Mouse (Mus musculus): ENCODE data around the gene Vmn2r8. TPM values are rescaled to one million over a fixed set of nuclear protein-coding genes. Genes with fewer than 3 reads are reported as not detected.
"Not testable (repeated sequence)": the region's sequence is repeated elsewhere in the genome, so short reads cannot be mapped to it uniquely, and the experiment has no call there.

The Vmn2r8 gene
- polyA plus RNA-seq (2015; fragmentation: Nextera tagmentation; extraction: Ambion mirVana): not detected in 2 replicates

DNA sequence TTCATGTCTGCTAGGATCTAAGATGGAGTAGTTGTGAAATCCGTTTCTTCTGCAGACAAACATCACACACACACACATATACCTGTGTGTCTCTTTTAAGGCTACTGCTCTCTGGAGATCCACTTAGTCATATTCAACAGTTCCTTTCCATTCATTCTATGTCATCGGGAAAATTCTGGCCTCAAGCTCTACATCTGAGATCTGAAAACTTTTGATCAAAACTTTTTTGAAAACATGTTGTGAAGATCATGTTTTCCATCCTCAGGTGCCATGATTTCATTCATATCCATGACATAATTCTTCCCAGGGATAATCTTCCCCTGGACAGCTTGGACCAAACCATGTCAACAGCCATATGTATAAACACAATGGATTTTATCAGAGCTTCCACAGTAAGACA is at the start of gene Vmn2r8:
Gene Vmn2r8 (minus strand): TSS at position 101 of the 400 bp plus-strand sequence.
- H3K9me3 ChIP-seq (replicated peaks; ENCODE audit: control insufficient read depth, low read length, poor library complexity, severe bottlenecking); H3K27me3 ChIP-seq (ENCODE audit: control insufficient read depth, insufficient read depth, low read depth, low read length); H3K4me2 ChIP-seq (ENCODE audit: low read length); H3K9ac ChIP-seq (ENCODE audit: low read depth, low read length); H3K27ac ChIP-seq (ENCODE audit: low read length); ATAC-seq; H3K4me3 ChIP-seq (ENCODE audit: low read depth, low read length); H3K36me3 ChIP-seq (ENCODE audit: control insufficient read depth, insufficient read depth, low read length); H3K4me1 ChIP-seq (ENCODE audit: control insufficient read depth, insufficient read depth, low read length): not testable (repeated sequence)
- 73% methylated on average over 2 of the region's 2 CpGs for WGBS

DNA sequence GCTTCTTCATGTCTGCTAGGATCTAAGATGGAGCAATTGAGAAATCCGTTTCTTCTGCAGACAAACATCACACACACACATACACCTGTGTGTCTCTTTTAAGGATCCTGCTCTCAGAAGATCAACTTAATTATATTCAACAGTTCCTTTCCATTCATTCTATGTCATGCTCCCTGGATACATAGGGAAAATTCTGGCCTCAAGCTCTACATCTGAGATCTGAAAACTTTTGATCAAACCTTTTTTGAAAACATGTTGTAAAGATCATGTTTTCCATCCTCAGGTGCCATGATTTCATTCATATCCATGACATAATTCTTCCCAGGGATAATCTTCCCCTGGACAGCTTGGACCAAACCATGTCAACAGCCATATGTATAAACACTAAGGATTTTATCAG is 43.9 kb upstream of the Vmn2r8 start, which contains the start of gene Vmn2r9:
Gene Vmn2r9 (minus strand): TSS at position 101 of the 400 bp plus-strand sequence.
- H3K4me3 ChIP-seq (ENCODE audit: low read depth, low read length); H3K4me2 ChIP-seq (ENCODE audit: low read length); H3K27me3 ChIP-seq (ENCODE audit: control insufficient read depth, insufficient read depth, low read depth, low read length); H3K4me1 ChIP-seq (ENCODE audit: control insufficient read depth, insufficient read depth, low read length); H3K36me3 ChIP-seq (ENCODE audit: control insufficient read depth, insufficient read depth, low read length); H3K9me3 ChIP-seq (replicated peaks; ENCODE audit: control insufficient read depth, low read length, poor library complexity, severe bottlenecking); ATAC-seq; H3K9ac ChIP-seq (ENCODE audit: low read depth, low read length); H3K27ac ChIP-seq (ENCODE audit: low read length): not testable (repeated sequence)
- 57% methylated on average over 1 of the region's 1 CpGs for WGBS

DNA sequence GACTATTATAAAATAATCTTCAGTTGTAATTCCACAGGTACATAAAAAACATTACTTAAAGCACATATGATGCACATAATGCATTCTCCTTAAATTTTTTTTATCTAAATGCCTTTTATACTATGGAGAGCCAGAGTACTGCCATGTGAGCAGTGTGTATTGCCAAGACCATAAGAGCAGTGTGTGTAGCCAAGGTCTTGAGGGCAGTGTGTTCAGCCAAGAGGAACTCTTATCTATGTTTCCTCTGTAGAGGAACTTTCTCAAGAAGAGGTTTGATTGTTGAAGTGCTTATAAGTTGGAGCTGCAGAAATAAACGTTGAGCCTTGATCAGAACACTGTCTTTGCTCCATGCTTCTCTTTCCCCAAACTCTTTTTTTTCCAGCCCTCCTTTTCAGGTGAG is 40.8 kb upstream of the Vmn2r8 start:
- H3K4me2 ChIP-seq (ENCODE audit: low read length): no peak overlapping the region
- no peak overlapping the region for H3K4me3 ChIP-seq (ENCODE audit: low read depth, low read length)
- H3K9ac ChIP-seq (ENCODE audit: low read depth, low read length): no peak overlapping the region
- 48% methylated on average over 1 of the region's 1 CpGs for WGBS
- ATAC-seq: no peak
- H3K4me1 ChIP-seq (ENCODE audit: control insufficient read depth, insufficient read depth, low read length): no peaks in the 10 kb centered on the region
- no peaks in the 10 kb centered on the region for H3K36me3 ChIP-seq (ENCODE audit: control insufficient read depth, insufficient read depth, low read length)
- H3K27me3 ChIP-seq (ENCODE audit: control insufficient read depth, insufficient read depth, low read depth, low read length): no peaks in the 10 kb centered on the region
- no peak overlapping the region for H3K27ac ChIP-seq (ENCODE audit: low read length)
- H3K9me3 ChIP-seq (replicated peaks; ENCODE audit: control insufficient read depth, low read length, poor library complexity, severe bottlenecking): no peaks in the 10 kb centered on the region

DNA sequence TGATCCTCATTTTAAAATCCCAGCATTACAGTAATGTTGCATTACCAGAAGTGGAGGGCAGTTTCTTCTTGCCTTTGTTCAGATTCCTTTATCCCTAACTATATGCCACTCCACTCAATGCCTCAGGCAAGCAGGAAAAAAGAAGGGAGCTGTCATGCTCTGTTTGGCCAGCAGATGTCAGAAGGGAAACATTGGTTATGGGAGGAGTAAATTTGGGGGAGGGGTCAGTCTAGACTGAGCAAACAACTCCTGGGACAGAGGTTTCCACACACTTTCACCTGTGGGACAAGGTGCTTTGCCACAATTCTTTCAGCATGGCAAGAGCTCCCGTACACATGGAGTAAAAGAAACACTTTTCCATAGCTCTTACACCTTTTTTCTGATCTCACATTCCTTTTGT is 27.5 kb upstream of the Vmn2r8 start:
- no peak overlapping the region for H3K4me2 ChIP-seq (ENCODE audit: low read length)
- no peaks in the 10 kb centered on the region for H3K4me1 ChIP-seq (ENCODE audit: control insufficient read depth, insufficient read depth, low read length)
- no peak overlapping the region for H3K9ac ChIP-seq (ENCODE audit: low read depth, low read length)
- H3K9me3 ChIP-seq (replicated peaks; ENCODE audit: control insufficient read depth, low read length, poor library complexity, severe bottlenecking): no peaks in the 10 kb centered on the region
- H3K36me3 ChIP-seq (ENCODE audit: control insufficient read depth, insufficient read depth, low read length): no peaks in the 10 kb centered on the region
- H3K27me3 ChIP-seq (ENCODE audit: control insufficient read depth, insufficient read depth, low read depth, low read length): no peaks in the 10 kb centered on the region
- H3K4me3 ChIP-seq (ENCODE audit: low read depth, low read length): no peak overlapping the region
- ATAC-seq: no peak
- WGBS: 80% methylated on average over 1 of the region's 1 CpGs
- no peak overlapping the region for H3K27ac ChIP-seq (ENCODE audit: low read length)

DNA sequence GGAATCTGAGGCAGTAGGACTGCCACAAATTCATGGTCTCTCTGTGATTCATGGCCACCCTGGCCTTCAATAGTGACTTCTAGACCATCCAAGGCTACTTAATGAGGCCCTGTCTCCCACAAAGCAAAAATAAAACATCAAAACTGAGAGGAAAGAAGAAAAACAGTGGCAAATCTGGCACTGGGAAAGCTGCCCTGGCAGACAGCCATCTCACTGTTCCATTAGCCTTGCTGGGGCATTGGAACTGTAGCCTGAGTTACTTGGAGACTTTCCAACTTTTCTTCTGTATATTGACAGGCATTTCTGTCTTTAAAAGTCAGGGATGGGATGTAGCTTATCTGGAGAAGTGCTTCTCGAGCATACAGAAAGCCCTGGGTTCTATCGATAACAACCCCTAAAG is 14.6 kb upstream of the Vmn2r8 start:
- 73% methylated on average over 2 of the region's 2 CpGs for WGBS
- H3K9ac ChIP-seq (ENCODE audit: low read depth, low read length): no peak overlapping the region
- no peak overlapping the region for H3K27ac ChIP-seq (ENCODE audit: low read length)
- H3K4me1 ChIP-seq (ENCODE audit: control insufficient read depth, insufficient read depth, low read length): no peaks in the 10 kb centered on the region
- no peak overlapping the region for H3K4me2 ChIP-seq (ENCODE audit: low read length)
- H3K9me3 ChIP-seq (replicated peaks; ENCODE audit: control insufficient read depth, low read length, poor library complexity, severe bottlenecking): no peaks in the 10 kb centered on the region
- no peak overlapping the region for H3K4me3 ChIP-seq (ENCODE audit: low read depth, low read length)
- no peaks in the 10 kb centered on the region for H3K27me3 ChIP-seq (ENCODE audit: control insufficient read depth, insufficient read depth, low read depth, low read length)
- no peaks in the 10 kb centered on the region for H3K36me3 ChIP-seq (ENCODE audit: control insufficient read depth, insufficient read depth, low read length)
- no peak for ATAC-seq

DNA sequence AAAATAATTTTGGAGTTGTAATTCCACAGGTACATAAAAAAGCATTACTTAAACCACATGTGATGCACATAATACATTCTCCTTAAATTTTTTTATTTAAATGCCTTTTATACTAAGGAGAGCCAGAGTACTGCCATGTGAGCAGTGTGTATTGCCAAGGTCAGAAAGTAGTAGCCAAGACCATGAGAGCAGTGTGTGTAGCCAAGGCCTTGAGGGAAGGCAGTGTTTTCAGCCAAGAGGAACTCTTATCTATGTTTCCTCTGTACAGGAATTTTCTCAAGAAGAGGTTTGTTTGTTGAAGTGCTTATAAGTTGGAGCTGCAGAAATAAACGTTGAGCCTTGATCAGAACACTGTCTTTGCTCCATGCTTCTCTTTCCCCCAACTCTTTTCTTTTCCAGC is 5.0 kb downstream of the Vmn2r8 start:
- Histone ChIP-seq H3K36me3 (ENCODE audit: control insufficient read depth, insufficient read depth, low read length) (no peaks in the 10 kb centered on the region), H3K4me1 (ENCODE audit: control insufficient read depth, insufficient read depth, low read length) (no peaks in the 10 kb centered on the region), H3K27me3 (ENCODE audit: control insufficient read depth, insufficient read depth, low read depth, low read length) (no peaks in the 10 kb centered on the region), H3K4me2 (ENCODE audit: low read length) (no peak overlapping the region), H3K4me3 (ENCODE audit: low read depth, low read length) (no peak overlapping the region), H3K9ac (ENCODE audit: low read depth, low read length) (no peak overlapping the region), H3K9me3 (replicated peaks; ENCODE audit: control insufficient read depth, low read length, poor library complexity, severe bottlenecking) (no peaks in the 10 kb centered on the region), H3K27ac (ENCODE audit: low read length) (no peak overlapping the region)
- WGBS: 44% methylated on average over 1 of the region's 1 CpGs
- ATAC-seq: no peak

DNA sequence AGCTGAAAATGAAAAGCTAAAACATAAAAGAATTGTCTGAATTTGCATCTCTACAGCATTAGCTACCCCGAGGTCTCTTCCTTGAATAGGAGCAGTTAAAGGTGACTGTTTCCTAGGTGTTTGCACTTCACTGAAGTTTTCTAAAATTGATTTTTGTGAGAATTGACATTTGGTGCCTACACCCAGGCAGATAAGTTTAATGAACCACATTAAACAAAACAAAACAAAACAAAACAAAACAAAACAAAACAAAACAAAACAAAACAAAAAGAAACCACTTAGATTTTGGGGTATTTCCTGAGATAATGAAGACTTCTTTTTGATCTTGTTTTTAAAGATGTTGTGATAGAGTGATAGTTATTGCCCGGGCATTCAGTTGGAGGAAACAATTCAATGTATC is 13.4 kb downstream of the Vmn2r8 start, which contains the start of gene Tmed11:
Gene Tmed11 (minus strand): TSS at position 101 of the 400 bp plus-strand sequence.
- not testable (repeated sequence) for H3K27me3 ChIP-seq (ENCODE audit: control insufficient read depth, insufficient read depth, low read depth, low read length); H3K4me1 ChIP-seq (ENCODE audit: control insufficient read depth, insufficient read depth, low read length); H3K27ac ChIP-seq (ENCODE audit: low read length); H3K9me3 ChIP-seq (replicated peaks; ENCODE audit: control insufficient read depth, low read length, poor library complexity, severe bottlenecking); H3K4me3 ChIP-seq (ENCODE audit: low read depth, low read length); H3K36me3 ChIP-seq (ENCODE audit: control insufficient read depth, insufficient read depth, low read length); ATAC-seq; H3K9ac ChIP-seq (ENCODE audit: low read depth, low read length); H3K4me2 ChIP-seq (ENCODE audit: low read length)
- 58% methylated on average over 2 of the region's 2 CpGs for WGBS

DNA sequence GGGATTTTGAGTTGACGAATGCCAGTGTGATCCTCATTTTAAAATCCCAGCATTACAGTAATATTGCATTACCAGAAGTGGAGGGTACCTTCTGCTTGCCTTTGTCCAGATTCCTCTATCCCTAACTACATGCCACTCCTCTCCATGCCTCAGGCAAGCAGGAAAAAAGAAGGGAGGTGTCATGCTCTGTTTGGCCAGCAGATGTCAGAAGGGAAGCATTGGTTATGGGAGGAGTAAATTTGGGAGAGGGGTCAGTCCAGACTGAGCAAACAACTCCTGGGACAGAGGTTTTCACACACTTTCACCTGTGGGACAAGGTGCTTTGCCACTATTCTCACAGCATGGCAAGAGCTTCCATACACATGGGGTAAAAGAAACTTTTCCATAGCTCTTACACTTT is 18.3 kb downstream of the Vmn2r8 start:
- WGBS: 40% methylated on average over 1 of the region's 1 CpGs
- not testable (repeated sequence) for H3K4me3 ChIP-seq (ENCODE audit: low read depth, low read length)

DNA sequence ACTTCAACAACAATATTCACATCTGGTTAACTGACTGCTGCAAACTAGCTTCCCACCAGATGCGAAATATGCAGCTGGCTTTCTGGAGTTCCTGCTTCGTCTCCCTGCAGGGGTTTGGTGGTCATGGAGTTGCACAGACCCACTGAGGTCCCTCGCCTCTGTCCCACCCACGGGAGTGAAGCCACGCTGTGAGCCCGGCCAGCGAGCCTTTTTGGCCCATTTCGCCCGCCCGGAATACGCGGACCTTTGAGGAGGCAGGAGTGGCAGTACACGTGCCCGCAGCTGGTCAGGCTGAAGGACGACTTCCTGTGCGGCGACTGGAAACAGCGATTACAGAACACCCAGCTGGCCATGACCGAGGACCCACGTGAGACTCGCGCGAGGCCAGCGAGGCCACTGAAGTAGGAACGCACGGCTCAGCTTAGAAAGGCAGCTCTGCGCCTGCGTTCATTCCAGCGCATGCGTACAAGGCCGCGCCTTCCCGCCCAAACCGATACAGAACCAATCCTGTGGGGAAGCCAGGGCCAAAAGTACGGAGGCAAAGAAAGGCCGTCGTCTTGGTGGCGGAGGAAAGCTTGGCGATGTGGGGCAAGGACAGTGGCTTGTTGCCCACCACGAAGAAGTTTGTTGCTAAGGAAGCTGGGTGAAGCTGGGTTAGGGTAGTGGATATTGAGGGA is 33.9 kb downstream of the Vmn2r8 start, which contains the start of gene Rnf212:
Gene Rnf212 (minus strand): TSS at position 353 of the 677 bp plus-strand sequence.
- Histone ChIP-seq H3K36me3 (ENCODE audit: control insufficient read depth, insufficient read depth, low read length) (no peaks in the 10 kb centered on the region), H3K4me1 (ENCODE audit: control insufficient read depth, insufficient read depth, low read length) (no peaks in the 10 kb centered on the region), H3K9ac (ENCODE audit: low read depth, low read length) (no peak within 1 kb of the TSS), H3K9me3 (replicated peaks; ENCODE audit: control insufficient read depth, low read length, poor library complexity, severe bottlenecking) (no peaks in the 10 kb centered on the region), H3K27me3 (ENCODE audit: control insufficient read depth, insufficient read depth, low read depth, low read length) (no peaks in the 10 kb centered on the region), H3K4me3 (ENCODE audit: low read depth, low read length) (no peak within 1 kb of the TSS), H3K4me2 (ENCODE audit: low read length) (no peak within 1 kb of the TSS), H3K27ac (ENCODE audit: low read length) (no peak within 1 kb of the TSS)
- ATAC-seq: no peak
- WGBS: 85% methylated on average over 40 of the region's 40 CpGs

More for the DNA sequence above, 18.3 kb downstream of the Vmn2r8 start:
- not testable (repeated sequence) for H3K27me3 ChIP-seq (ENCODE audit: control insufficient read depth, insufficient read depth, low read depth, low read length); H3K4me1 ChIP-seq (ENCODE audit: control insufficient read depth, insufficient read depth, low read length); ATAC-seq; H3K9me3 ChIP-seq (replicated peaks; ENCODE audit: control insufficient read depth, low read length, poor library complexity, severe bottlenecking); H3K9ac ChIP-seq (ENCODE audit: low read depth, low read length); H3K36me3 ChIP-seq (ENCODE audit: control insufficient read depth, insufficient read depth, low read length); H3K4me2 ChIP-seq (ENCODE audit: low read length); H3K27ac ChIP-seq (ENCODE audit: low read length)
